Mouse (Mus musculus): ENCODE measurements at regions not wholly inside any gene's neighbourhood (a gene's known extent, or its start where the extent isn't known, plus 50 kb on each side); places are given as distances from the start of the nearest gene placed in this dataset.
"Not testable (repeated sequence)": the region's sequence is repeated elsewhere in the genome, so short reads cannot be mapped to it uniquely, and the experiment has no call there.

GRCm38 (mm10) chr2:18617520-18617919 lies 54.7 kb upstream of the Commd3 start:
- in situ Hi-C loops (cut with MboI, MseI) = no loop called here

GRCm38 (mm10) chr2:18609868-18610185 lies 62.4 kb upstream of the Commd3 start:
- in situ Hi-C loops (cut with MboI, MseI) = no loop called here

DNA sequence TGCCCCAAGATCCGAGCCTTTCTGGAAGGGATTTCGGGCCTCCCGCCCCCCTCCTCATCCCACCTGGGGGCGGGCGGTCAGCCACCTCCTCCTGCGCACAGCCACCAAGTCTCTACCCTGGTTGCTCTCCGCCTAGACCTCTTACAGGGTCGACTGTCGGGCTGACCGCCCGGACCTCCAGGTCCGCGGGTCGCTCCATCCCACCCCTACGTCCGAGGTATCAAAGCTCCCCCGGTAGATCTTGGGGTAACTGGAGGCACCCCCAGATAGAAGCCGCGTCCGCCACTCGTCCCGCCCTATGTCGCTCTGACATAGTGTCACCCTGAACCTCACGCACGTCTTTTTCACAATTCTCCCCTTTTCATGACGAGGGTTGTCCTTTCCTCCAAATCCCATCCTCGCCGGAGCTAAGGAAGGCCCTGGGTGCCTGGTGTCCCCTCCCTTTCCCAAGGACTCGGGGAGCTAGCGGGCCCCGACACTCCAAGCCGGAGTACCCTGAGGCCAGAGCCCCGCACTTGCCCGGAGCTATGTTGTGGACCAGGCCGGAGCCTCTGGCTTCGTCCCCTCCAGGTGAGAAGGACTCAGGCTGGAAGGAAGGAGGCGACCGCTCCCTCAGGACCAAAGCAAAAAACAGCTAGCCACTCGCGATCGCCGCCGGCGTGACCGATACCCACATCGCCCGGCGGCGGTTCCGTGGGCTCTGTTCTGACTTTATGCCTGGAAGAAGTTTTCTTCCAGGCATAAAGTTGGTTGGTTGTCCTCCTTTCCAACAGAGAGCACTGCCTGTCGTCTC lies 62.9 kb upstream of the Commd3 start:
- in situ Hi-C loops (cut with MboI, MseI) = no loop called here

GRCm38 (mm10) chr2:18608260-18609074 lies 63.7 kb upstream of the Commd3 start:
- in situ Hi-C loops (cut with MboI, MseI) = no loop called here

DNA sequence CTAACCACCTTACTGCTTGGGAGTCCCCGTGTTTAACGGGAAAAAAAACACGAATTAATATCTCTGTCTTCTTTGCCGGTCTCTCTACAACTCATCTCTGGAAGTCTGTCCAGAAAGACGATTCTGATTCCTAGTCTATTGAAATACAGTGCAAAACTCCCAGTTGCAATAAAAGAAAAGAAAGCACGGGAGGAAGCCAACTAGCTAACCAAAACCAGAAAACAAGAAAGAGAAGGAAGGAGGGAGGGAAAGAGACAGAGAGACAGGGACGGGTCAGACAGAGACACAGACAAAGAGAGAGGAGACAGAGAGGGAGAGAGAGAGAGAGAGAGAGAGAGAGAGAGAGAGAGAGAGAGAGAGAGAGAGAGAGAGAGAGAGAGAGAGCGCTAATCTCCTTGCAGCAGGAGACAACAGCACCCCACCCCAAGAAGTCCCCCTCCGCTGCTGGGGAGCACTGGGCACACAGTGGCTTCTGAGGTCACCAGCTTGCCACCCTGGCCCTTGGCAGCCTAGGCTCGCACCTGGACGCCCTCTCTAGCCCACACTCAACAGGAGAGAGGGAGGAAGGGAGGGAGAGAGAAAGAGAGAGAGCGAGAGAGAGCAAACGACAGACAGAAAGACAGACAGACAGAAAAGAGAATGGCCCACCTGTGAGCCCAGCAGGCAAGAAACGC lies 64.5 kb upstream of the Commd3 start:
- in situ Hi-C loops (cut with MboI, MseI) = no loop called here

DNA sequence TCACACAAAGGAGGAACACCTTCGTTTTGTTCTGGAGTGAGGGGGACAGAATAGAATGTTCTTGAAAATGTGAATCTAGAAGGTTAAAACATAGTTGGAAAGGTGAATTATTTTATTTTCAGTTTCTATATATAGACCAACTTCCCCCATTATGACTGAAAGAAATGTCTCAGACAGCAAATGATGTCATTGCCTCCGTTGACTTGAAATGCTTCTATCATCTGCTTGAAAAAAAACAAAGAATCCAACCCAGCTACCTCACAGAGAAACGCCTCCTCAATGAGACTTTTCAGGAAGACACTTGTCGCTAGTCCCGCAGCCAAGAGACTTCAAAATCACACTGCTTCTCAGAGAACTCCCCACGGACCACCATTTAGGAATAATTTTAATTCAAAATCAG lies 65.1 kb upstream of the Commd3 start:
- in situ Hi-C loops (cut with MboI, MseI) = no loop called here

GRCm38 (mm10) chr2:18592221-18592620 lies 80.0 kb upstream of the Commd3 start:
- in situ Hi-C loops (cut with MboI, MseI) = no loop called here

DNA sequence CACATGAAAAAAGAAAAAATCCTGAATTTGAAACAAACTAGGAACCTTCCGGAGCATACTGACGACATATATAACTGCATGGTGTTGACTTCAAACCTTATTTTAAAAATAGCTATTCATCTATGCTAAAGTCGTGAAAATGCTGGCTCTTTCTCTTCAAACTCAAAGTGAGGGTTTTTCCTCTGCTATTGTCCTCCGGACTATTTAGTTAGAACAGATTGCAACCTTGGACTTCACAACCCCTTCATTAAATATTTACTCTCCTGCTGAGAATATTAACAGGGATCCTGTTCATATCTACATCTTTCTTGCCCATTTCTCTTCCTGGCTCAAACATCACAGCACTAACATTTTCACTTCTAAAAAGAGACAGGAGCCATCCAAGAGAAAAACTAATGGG lies 84.0 kb upstream of the Commd3 start:
- in situ Hi-C loops (cut with MboI, MseI) = no loop called here

DNA sequence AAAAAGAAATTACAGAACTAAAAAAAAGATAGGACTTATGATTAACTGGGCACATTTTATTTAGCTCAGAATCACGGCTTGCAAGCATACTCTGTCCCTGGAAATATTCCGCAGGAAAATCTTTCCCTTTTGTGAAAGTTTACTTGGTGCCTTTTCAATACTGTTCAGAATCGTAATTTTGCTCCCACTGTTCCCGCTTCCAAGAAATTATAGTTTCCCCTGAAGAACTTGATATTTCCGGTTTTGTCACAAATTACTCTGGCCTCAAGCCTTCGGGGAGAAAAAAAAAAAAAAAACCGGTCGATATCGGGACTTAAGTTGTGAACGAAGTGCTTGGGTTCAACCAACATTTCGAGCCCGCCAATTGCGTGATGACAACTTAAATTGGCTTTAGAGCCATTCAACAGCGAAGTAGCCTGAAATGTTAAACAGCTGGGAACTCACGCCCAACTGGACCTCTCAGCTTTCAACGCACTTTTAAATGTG lies 84.4 kb upstream of the Commd3 start:
- in situ Hi-C loops (cut with MboI, MseI) = no loop called here

DNA sequence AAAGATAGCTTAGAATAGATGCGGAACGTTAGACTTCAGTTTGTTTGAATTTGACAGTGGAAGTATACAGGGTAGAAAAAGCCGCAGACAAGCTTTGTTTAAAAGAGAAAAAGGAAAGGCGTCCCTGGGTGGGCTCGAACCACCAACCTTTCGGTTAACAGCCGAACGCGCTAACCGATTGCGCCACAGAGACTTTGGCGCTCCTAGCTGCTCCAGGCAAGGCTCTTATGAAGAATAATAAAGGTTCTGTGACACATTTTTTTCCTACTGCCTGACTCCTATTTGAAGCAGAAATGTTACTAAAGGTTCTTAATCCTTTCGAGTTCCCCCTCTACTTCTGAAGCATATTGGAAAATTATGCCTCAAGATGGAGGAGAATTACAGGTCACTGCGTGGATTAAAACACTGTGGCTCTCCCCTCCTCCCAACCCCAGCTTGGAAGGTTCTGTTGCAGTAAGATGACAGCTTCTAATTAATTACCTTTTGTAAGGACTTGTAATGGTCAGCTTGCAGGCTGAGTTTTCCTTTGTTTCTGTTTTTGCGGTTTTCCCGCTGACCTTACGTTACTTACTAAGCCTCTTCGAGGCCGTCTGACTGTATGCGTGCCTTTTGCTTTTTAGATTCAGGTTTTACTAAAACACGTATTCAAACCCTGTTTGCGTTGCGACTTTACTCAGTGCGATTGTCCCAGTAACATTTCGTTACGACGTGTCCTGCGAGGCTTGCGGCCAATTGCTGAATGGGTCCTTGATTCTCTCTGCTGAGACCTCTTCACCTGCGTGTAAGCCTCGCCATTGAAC lies 85.1 kb upstream of the Commd3 start:
- in situ Hi-C loops (cut with MboI, MseI) = no loop called here

DNA sequence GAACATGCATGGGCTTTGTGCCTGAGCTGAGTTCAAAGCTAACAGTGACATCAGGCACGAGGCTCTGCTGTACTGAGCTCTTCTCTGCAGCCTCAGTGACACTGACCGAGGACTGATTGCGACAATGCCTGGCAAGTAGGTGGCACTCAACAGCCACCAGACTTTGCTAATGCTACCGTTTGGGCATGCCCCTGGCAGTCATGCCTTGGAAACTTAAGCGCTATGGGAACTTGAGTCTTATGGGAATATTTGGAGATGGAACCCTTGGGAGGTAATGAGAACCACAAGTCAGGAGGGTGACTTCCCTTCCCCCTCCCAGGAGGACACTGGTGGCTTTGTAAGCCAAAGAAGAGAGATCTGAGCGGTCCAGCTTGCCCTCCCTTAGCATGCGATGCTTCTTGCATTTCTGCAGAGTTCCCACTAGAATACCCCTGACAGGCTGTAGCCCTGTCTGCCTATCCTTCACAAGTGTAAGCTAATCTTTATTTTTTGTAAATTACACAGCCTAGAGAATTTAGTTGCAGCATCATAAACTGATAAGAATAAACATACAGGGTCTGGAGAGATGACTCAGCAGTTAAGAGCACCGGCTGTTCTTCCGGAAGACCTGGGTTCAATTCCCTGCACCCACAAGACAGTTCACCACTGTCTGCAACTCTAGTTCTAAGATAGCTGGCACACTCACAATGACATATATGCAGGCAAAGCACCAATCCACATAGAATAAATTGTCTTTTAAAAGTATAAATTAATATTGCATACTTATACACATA lies 86.4 kb upstream of the Commd3 start:
- in situ Hi-C loops (cut with MboI, MseI) = no loop called here

DNA sequence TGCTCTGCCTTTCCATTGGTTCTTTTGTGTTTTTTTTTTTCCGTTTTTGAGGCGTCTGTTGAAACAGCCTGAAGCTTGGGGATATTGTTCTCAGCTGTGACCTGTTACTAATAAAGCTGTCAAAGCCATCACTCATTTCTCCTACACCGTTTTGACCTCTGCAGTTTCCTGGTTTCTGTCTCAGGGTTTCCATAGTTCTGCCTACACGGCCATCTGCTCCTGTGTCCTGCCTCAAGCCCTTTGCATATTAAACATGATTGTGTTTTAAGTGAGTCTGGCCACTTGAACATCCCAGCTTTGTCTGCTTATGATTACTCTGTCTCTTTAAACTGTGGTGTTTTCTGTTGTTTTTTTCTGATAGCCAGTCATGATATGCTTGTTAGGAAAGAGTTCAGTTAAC lies 114.1 kb upstream of the Commd3 start:
- in situ Hi-C loops (cut with MboI, MseI) = no loop called here

DNA sequence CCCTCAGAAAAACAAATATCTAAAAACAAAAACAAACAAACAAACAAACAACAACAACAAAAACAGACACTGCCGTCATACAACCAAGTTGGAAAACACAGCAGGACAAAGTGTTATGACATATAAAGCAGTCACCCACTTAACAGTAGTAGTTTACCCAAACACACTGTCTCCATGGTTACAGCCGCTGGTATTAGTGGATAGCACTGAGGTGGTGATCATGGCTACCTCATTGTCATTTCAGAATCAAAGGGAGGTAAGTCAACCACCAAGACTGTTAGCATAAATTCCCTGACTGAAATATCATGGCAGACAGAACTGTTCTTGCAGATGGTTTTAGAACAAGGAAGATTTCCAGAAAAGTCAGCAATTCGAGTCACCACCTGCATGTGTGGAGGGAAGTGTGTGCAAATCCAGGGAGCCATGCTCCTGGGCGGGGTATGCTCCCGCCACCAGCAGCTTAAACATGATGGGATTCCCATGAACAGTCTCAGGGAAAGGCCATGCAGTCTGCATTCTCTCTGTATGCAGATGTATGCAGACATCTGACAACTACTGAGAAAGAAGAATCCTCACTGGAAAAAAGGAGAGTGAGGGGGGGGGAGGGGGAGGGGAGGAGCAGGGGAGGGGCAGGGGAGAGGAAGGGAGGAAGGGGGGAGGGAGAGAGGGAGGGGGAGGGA lies 124.1 kb upstream of the Commd3 start:
- in situ Hi-C loops (cut with MboI, MseI) = no loop called here

DNA sequence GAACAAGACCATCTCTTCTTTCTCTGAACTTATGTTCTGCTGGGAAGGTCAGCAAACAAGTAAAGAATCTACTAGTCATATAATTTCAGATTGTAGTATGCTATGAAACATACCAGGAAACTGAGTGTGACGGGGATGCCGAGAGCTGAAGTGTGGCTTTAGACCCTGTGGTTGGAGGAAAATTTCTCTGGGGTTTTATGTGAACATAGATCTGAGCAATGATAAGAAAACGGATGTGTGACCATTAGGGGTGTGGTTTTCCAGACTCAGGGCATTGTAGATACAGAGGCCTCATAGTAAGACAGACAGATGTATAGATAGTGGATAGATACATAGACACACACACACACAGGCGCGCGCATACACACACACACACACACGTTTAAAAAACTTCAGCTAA lies 131.8 kb upstream of the Dnajc1 start:
- in situ Hi-C loops (cut with MboI, MseI) = no loop called here

GRCm38 (mm10) chr2:18523911-18524310 lies 131.3 kb upstream of the Dnajc1 start:
- in situ Hi-C loops (cut with MboI, MseI) = no loop called here

GRCm38 (mm10) chr2:18513435-18513834 lies 120.8 kb upstream of the Dnajc1 start:
- in situ Hi-C loops (cut with MboI, MseI) = loop anchor here (5.0 kb wide), 1 partner anchor 126 kb away; no protein-coding TSS in a partner anchor

- in situ Hi-C loops (cut with MboI, MseI) = no loop called here
Measured at GRCm38 (mm10) chr2:18509317-18509716, 116.7 kb upstream of the Dnajc1 start.

- in situ Hi-C loops (cut with MboI, MseI) = no loop called here
Measured at GRCm38 (mm10) chr2:18473361-18473771, 80.7 kb upstream of the Dnajc1 start.

- in situ Hi-C loops (cut with MboI, MseI) = no loop called here
Measured at GRCm38 (mm10) chr2:18460901-18461300, 68.3 kb upstream of the Dnajc1 start.

GRCm38 (mm10) chr2:18460281-18460680 lies 67.7 kb upstream of the Dnajc1 start:
- in situ Hi-C loops (cut with MboI, MseI) = not testable (repeated sequence)

All from T-helper 1 cell (primary cell).